Mouse (Mus musculus) ES-Bruce4 (cell line): ENCODE results near the gene Mcmbp. TPM values are rescaled to one million over a fixed set of nuclear protein-coding genes. Genes with fewer than 3 reads are reported as not detected.
"Not testable (repeated sequence)": the region's sequence is repeated elsewhere in the genome, so short reads cannot be mapped to it uniquely, and the experiment has no call there.

ENCODE experiments used
- H3K27ac ChIP-seq: 2 replicates; pipeline ENCODE4 v1.5.1; 2012; ENCODE audit warnings: low read length, inconsistent platforms; ENCODE audit not compliant: insufficient read depth
- H3K27me3 ChIP-seq: 2 replicates; pipeline ENCODE4 v1.6.1; 2012; ENCODE audit warnings: mild to moderate bottlenecking, low read length, inconsistent platforms; ENCODE audit not compliant: control insufficient read depth, poor library complexity, insufficient read depth, severe bottlenecking
- H3K36me3 ChIP-seq: 2 replicates; pipeline ENCODE4 v1.6.1; 2012; ENCODE audit warnings: inconsistent platforms, mild to moderate bottlenecking, low read length, moderate library complexity; ENCODE audit not compliant: control insufficient read depth, poor library complexity, insufficient read depth, severe bottlenecking
- H3K4me1 ChIP-seq: one replicate; pipeline ENCODE4 v1.8.1; 2011; ENCODE audit warnings: low read length; ENCODE audit not compliant: control insufficient read depth, insufficient read depth
- H3K4me3 ChIP-seq: 2 replicates; pipeline ENCODE4 v1.5.1; 2011; ENCODE audit warnings: low read depth, mild to moderate bottlenecking, low read length
- H3K9ac ChIP-seq: 2 replicates; pipeline ENCODE4 v1.6.1; 2012; ENCODE audit warnings: low read depth, mild to moderate bottlenecking, inconsistent platforms; ENCODE audit not compliant: poor library complexity, severe bottlenecking
- H3K9me3 ChIP-seq: replicated peaks from 2 replicates; pipeline ENCODE4 v1.6.1; 2012; ENCODE audit warnings: mild to moderate bottlenecking, low read length, inconsistent platforms; ENCODE audit not compliant: control insufficient read depth, poor library complexity, insufficient read depth, severe bottlenecking
- CTCF ChIP-seq: IDR thresholded peaks from one replicate; pipeline ENCODE4 v1.8.1; 2011; ENCODE audit warnings: low read depth, low read length
- EP300 ChIP-seq: IDR thresholded peaks from 2 replicates; pipeline ENCODE4 v1.6.1; 2011; ENCODE audit warnings: low read depth, low read length; ENCODE audit not compliant: insufficient read depth
- POLR2A ChIP-seq: IDR thresholded peaks from one replicate; pipeline ENCODE4 v1.8.1; 2011; ENCODE audit warnings: low read length; ENCODE audit not compliant: insufficient read depth
- polyA plus RNA-seq: library from polyadenylated mRNA; stranded (reverse); fragments of >200 nt; gene quantifications from 2 replicates; pipeline ENCODE4 v1.2.4, GENCODE M21; 2011; ENCODE audit warnings: low read depth; ENCODE audit not compliant: missing spikeins, insufficient read depth, insufficient read length

Gene Mcmbp
- polyA plus RNA-seq, 1 experiment, result 78.5 TPM

DNA sequence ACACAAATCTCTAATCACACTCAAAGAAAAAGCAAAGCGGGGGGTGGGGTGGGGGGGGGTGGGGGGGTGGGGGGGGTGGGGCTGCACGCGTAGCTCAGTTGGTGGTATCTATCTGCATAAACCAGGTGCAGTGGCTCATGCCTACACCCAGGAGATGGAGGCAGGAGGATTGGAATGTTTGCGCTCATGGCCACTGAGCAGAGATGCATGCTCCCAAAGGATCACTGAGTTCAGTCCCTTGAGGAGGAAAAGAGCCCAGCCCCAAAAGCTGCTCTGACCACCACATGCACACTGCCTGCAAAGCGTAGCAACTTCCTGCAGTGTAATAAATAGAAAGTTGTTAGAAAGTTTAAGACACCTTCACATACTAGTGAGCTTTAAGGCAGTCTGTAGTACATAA lies 12.6 kb downstream of the Mcmbp start:
- Histone ChIP-seq H3K4me3 (no peak overlapping the region), H3K9me3 (no peaks in the 10 kb centered on the region), H3K27me3 (no peaks in the 10 kb centered on the region), H3K36me3 (peaks cover 6% of the 10 kb centered on the region; the same call in 1 of the 2 replicates), H3K27ac (no peak overlapping the region), H3K4me1 (peaks cover 4% of the 10 kb centered on the region), H3K9ac (no peak overlapping the region)
- no peak for TF ChIP-seq EP300

DNA sequence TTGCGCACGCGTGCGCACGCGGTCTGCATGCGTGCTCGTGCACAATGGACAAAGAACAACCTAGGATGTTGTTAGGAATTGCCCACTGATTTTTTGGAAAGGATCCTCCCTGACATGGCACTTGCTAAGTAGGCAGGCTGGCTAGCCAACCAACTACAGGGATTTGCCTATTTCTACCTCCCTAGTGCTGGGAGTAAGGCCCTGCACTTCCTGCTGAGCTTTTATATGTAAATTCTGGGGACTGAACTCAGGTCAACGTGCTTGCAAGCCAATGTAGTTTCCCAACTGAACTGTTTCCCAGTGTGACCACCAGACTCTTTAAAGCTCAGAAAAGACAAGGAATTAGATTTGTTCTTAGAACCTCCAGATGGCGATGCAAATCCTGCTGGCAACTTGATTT lies 13.3 kb downstream of the Mcmbp start:
- Histone ChIP-seq H3K27me3 (no peaks in the 10 kb centered on the region), H3K36me3 (peaks cover 6% of the 10 kb centered on the region; the same call in 1 of the 2 replicates), H3K4me1 (peaks cover 4% of the 10 kb centered on the region), H3K27ac (peak overlapping the region; percentile 92), H3K9ac (peak overlapping the region; percentile 21; the same call in 1 of the 2 replicates), H3K4me3 (peak overlapping the region; percentile 18; the same call in 1 of the 2 replicates), H3K9me3 (no peaks in the 10 kb centered on the region)
- TF ChIP-seq EP300 (0 out of 2 replicates have a peak, but pooled peaks have one; percentile 18), CTCF (no peak)

DNA sequence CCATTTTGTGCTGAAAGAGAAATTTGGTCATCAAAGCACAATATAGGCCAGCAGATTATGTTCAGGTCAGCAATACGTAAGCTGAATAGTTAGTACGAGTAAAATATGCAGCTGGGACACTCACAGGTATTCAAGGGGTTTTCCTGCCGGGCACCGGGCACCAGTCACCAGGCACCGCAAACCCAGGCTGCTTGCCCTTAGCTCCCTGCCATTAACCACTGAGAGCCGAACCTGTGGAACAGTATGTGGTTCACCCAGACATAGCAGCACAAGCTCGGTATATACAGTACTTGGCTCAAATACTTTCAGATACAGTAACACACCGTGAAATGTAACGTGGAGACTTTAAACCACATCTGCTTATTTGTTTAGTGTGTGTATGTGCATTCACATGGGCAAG lies 15.1 kb downstream of the Mcmbp start:
- Histone ChIP-seq H3K27ac (0 out of 2 replicates have a peak overlapping the region, but pooled peaks have one; percentile 6), H3K9me3 (no peaks in the 10 kb centered on the region), H3K4me1 (peaks cover 4% of the 10 kb centered on the region), H3K9ac (0 out of 2 replicates have a peak overlapping the region, but pooled peaks have one; percentile 15), H3K4me3 (no peak overlapping the region), H3K27me3 (no peaks in the 10 kb centered on the region), H3K36me3 (peaks cover 16% of the 10 kb centered on the region)
- TF ChIP-seq POLR2A, result no peak
- TF ChIP-seq EP300, result no peak
- TF ChIP-seq CTCF, result no peak

DNA sequence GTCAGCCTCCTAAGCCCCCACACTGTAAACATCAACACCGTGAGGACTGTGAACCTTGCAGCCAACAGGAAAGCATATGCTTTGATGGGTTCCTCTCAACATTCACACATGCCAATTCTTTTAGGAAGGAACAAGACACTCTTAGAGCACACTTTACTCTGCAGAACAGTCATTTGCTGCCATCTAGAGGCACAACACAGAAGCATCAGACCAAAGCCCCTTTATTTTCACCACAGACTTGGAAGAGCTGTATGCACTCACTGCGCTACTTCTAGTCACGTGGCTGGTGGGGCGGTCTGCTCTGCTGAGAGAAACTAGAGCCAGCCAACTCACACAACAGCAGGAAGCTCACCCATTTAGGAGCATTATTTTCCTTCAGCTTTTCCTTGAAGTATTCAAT lies 15.5 kb downstream of the Mcmbp start:
- peaks cover 18% of the 10 kb centered on the region for H3K36me3 ChIP-seq

DNA sequence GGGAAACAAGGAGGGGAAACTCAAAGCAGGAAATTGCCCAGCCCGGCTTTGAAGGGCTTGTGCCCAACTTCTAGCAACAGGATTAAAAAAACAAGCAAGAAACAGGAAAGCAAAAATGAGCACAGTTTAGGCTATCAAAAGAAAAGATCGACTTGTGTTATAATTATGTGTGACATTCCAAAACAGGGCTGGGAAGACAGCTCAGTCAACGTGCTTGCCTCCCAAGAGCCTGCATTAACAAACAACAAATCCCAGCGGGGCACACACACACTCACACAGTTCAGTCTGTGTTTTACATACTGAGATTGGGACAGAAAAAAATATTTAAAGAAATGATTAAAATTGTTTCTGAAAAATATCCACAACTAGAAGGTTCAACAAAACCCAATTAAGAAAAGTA lies 22.3 kb downstream of the Mcmbp start:
- Histone ChIP-seq H3K4me1 (no peaks in the 10 kb centered on the region), H3K27ac (no peak overlapping the region), H3K4me3 (no peak overlapping the region), H3K9me3 (no peaks in the 10 kb centered on the region), H3K36me3 (peaks cover 55% of the 10 kb centered on the region), H3K9ac (no peak overlapping the region), H3K27me3 (no peaks in the 10 kb centered on the region)
- no peak for TF ChIP-seq EP300
- TF ChIP-seq CTCF, result no peak
- TF ChIP-seq POLR2A, result no peak

More for the DNA sequence above, 15.5 kb downstream of the Mcmbp start:
- Histone ChIP-seq H3K4me1 (peaks cover 4% of the 10 kb centered on the region), H3K27me3 (no peaks in the 10 kb centered on the region), H3K9ac (no peak overlapping the region), H3K27ac (no peak overlapping the region), H3K9me3 (no peaks in the 10 kb centered on the region), H3K4me3 (no peak overlapping the region)
- TF ChIP-seq CTCF, result peak; percentile 13
- no peak for TF ChIP-seq EP300

DNA sequence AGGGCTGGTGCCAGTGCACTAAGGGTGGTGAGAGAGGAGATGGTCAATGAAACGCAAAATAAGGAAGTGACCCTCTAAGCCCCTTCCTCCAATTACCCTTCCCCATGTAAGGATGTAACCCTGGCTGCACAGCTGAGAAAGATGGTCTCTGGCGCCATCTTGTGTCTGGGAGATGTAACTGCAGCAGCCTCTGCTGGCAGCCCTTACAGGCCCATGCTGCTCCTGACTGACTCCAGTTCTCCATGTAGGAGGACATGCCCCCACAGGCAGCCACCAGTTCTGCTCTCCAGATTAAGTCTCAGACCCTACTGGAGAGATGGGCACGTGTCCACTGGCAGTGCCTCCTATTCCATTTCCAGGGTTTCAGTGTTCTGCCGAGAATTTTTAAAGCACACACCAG lies 34.6 kb downstream of the Mcmbp start:
- Histone ChIP-seq H3K9me3 (no peaks in the 10 kb centered on the region), H3K4me3 (no peak overlapping the region), H3K4me1 (no peaks in the 10 kb centered on the region), H3K27ac (peak overlapping the region; percentile 38), H3K27me3 (no peaks in the 10 kb centered on the region), H3K36me3 (peaks cover 60% of the 10 kb centered on the region), H3K9ac (no peak overlapping the region)
- TF ChIP-seq POLR2A (no peak), CTCF (peak; percentile 98), EP300 (no peak)

DNA sequence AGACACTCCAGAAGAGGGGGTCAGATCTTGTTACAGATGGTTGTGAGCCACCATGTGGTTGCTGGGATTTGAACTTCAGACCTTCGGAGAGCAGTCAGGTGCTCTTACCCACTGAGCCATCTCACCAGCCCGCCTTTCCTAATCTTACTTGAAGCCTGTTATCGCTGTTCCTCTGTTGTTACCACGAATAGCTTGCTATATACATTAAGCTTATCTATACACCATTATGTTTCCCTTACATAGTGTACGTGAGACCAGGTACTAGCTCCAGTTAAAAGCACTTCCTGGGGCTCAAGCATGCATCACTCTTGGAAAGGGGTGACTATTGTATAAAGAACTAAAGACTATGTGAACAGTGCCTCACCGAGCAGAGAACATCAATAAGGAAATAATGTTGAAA lies 40.3 kb downstream of the Mcmbp start:
- not testable (repeated sequence) for H3K4me1 ChIP-seq, H3K27me3 ChIP-seq, H3K9ac ChIP-seq, H3K4me3 ChIP-seq, H3K27ac ChIP-seq, H3K9me3 ChIP-seq
- H3K36me3 ChIP-seq, result peaks cover 63% of the 10 kb centered on the region
